20 mouse cellular contexts compared by ENCODE assay signal in genomic region chr5:140651231-140651630, GRCm38 (mm10).
"Had no signal": no experiment of that assay in that cellular context is flagged by ENCODE, and none has a peak within 500 bp of the region (broad histone marks: within the 10 kb centered on the region; RNA-seq: fewer than 3 reads in every experiment).

No protein-coding gene starts in this region.

- H3K27me3 ChIP-seq: intestine, embryonic 15.5 days; kidney, embryonic 15.5 days; limb, embryonic 13.5 days; liver, embryonic 12.5 days; midbrain, embryonic 15.5 days; neural tube, embryonic 12.5 days; stomach, embryonic 15.5 days had no signal

- H3K4me2 ChIP-seq: intestine, embryonic 15.5 days; kidney, embryonic 15.5 days; limb, embryonic 13.5 days; liver, embryonic 12.5 days; liver, embryonic 15.5 days; lung, embryonic 14.5 days; midbrain, embryonic 12.5 days; midbrain, embryonic 15.5 days; neural tube, embryonic 12.5 days; stomach, embryonic 15.5 days had no signal

- ATAC-seq: intestine, embryonic 15.5 days; liver, embryonic 12.5 days; midbrain, embryonic 15.5 days had no signal

- H3K9me3 ChIP-seq: intestine, embryonic 15.5 days; kidney, embryonic 15.5 days; limb, embryonic 10.5 days; limb, embryonic 13.5 days; liver, embryonic 12.5 days; liver, embryonic 15.5 days; midbrain, embryonic 12.5 days; midbrain, embryonic 15.5 days; neural tube, embryonic 12.5 days; stomach, embryonic 15.5 days had no signal

- H3K9ac ChIP-seq: intestine, embryonic 15.5 days; kidney, embryonic 15.5 days; limb, embryonic 13.5 days; liver, embryonic 12.5 days; liver, embryonic 15.5 days; lung, embryonic 14.5 days; midbrain, embryonic 12.5 days; midbrain, embryonic 15.5 days; neural tube, embryonic 12.5 days; stomach, embryonic 15.5 days had no signal

- DNase-seq: kidney, adult 11 months; kidney, adult 8-10 months; kidney, postnatal 10 days; kidney, postnatal 36 days; liver; lung, embryonic 14.5 days; retina, postnatal 1 day; right cerebral cortex, postnatal 25 days; spleen, adult 18-20 months; thymus, postnatal 25 days had no signal

- H3K36me3 ChIP-seq: intestine, embryonic 15.5 days; liver, embryonic 15.5 days; midbrain, embryonic 15.5 days; stomach, embryonic 15.5 days had no signal

- H3K27ac ChIP-seq: intestine, embryonic 15.5 days; kidney, embryonic 15.5 days; limb, embryonic 10.5 days; limb, embryonic 13.5 days; liver, embryonic 12.5 days; liver, embryonic 15.5 days; midbrain, embryonic 12.5 days; midbrain, embryonic 15.5 days; neural tube, embryonic 12.5 days; stomach, embryonic 15.5 days had no signal

- H3K4me3 ChIP-seq: intestine, embryonic 15.5 days; kidney, embryonic 15.5 days; limb, embryonic 10.5 days; limb, embryonic 13.5 days; liver, embryonic 12.5 days; liver, embryonic 15.5 days; midbrain, embryonic 12.5 days; midbrain, embryonic 15.5 days; neural tube, embryonic 12.5 days; stomach, embryonic 15.5 days had no signal
